Mouse (Mus musculus) layer of hippocampus, adult 9-11 months (tissue): ENCODE results near the gene Wdr25.

Source experiments
- DNase-seq: peaks from one replicate; pipeline ENCODE4 v3.0.0; 2022

The Wdr25 gene

DNA sequence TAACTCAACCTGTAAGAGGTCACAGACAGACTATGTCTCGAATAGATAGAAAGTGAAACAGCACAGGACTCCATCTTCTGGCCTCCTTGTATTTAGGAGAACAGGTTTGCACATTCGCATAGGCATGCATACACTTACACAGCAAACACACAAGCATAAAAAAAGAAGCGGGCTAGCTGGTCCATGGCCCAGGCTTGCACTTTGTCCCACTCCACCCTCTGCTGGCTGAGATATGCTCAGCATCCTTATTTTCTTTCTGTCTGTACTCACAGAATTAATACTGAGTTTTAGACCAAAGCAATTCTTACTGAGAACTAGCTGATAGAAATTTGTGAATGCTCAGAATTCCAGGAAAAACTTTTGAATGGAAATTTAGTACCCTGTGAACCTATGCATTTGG is 2.6 kb downstream of the Wdr25 start:
- no peak for DNase-seq

DNA sequence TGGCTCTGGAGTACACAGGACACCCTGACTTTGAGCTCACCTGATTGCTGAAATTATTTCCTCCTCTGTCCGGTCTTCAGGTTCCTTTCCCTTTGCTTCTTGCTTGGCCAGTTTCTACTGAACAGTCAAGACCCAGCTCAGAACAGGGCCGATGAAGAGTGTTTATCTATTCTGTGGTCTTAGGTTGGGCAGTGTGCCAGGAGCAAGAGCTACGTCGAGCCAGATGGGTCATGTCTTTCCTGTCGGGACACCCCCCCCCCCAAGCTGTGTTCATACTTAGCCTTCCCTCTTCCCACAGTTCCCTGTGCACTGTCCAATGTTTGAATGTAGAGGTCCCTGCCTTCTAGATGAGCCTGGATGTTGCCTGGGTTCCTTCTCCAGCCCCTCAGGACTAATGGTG is 7.9 kb downstream of the Wdr25 start:
- no peak for DNase-seq

DNA sequence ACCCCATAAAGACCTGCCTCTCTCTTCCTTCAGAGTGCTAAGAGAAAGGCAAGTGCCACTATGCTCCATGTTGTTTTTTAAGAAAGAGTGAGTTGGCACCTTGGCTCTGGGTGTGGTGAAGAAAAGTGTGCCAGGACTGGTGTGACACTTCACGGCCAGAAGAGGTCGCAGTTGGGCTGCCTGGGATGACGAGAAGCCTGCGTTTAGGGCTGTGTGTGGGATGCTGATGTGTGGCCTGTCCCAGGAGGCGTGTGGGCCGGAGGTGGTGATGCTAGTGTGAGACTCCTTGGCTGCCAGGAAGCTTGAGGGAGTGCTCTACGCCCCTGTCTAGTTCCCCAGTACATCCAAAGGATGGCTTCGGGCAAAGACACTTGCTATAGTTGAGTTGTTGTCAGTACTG is 9.5 kb downstream of the Wdr25 start:
- DNase-seq, result peak; percentile 66

DNA sequence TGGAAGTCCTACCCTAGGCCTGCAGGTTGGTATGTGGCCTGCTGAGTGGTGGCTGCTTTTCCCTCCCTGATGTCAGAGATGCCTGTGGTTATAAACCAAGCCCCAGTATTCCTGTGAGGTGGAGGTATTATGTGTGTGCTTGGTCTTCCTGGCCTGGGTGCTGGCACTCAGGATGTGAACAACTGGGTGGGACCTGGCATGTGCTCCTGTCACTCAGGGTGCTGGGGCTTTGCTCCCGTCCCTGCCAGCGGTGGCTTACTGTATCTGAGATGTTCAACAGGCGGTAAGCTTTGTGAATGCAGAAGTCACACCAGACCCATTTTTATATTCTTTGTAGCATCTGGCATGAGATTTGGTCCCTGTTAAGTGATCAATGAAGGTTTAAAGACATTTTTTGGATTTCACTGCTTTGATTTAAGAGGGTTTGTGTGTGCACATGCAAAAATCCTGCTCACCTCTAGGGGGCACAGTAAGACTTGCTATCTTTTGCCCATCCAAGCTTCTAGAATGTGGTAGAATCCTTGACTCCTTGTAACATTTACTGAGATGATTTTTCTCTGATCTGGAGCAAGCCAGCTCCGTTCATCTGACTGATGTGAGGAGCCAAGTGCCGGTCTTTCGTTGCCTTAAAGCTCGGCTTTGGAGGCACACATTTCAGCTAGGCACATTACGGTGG is 10.3 kb downstream of the Wdr25 start:
- peak; percentile 79 for DNase-seq

DNA sequence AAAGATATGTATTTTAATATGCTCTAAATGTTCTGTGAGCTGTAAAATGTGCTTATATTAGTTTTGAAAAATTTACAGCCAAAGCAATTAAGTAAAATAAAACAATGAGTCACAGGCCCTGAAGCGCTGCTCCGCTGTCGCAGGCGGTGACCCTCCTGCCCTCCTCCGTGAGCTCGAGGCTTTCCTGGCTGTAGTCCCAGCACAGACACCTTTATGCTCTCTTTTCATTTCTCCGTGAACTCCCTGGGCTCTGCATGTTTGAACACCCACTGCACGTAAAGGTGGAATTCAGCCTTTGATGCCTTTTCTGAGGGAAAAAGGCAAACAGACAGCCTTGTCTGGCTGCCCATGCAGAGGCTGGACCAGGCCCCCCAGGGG is 10.8 kb downstream of the Wdr25 start:
- DNase-seq, result no peak

DNA sequence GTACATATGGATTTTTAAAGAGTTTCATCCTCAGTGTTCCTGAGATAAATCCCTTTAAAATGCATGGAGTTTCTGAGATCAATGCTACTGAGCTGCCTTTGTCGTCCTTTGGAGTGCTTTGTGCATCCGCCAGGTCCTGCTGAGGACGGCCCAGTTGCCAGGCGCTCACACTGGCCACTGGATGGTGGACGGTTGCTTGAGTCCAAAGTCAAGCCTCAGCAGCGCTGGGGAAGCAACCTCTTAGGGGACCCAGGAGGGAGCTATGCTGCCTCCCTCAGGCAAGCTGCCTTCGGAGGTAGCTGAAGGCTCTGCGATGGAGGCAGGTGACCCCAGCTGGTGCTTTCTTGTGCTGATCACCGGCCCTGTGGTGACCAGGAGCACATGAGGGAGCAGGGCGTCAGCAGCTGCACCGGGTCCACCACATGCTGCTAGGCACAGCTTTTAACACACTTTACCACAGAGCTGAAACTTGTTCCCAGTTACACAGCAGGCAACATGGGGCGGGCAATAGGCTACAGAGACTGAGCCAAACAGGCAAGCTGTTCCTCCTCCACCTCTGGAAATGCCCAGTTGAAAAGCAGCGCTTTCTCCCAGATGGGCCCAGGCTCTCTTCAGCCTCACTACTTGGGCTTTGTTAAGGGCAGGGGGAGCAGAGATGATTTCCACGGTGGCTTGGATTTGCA is 12.3 kb downstream of the Wdr25 start:
- no peak for DNase-seq

DNA sequence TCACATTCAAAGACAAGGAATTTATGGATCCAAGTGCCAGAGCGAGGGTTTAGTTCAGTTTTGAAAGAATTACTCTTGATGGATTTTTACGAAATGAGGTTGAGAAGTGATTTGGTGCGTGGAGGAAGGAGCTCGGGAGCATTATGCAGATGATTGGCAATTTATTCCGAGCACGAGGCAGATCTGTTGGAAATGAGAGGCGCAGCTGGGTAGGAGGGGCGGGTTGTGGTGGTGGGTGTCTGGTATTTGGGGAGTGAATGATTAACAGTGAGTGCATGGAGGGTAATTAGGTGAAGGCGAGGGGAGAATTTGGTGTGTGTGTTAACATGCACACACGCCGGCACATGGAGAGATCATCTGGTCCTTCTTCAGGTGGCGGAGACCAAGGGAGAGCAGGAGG is 13.0 kb downstream of the Wdr25 start:
- DNase-seq, result no peak

DNA sequence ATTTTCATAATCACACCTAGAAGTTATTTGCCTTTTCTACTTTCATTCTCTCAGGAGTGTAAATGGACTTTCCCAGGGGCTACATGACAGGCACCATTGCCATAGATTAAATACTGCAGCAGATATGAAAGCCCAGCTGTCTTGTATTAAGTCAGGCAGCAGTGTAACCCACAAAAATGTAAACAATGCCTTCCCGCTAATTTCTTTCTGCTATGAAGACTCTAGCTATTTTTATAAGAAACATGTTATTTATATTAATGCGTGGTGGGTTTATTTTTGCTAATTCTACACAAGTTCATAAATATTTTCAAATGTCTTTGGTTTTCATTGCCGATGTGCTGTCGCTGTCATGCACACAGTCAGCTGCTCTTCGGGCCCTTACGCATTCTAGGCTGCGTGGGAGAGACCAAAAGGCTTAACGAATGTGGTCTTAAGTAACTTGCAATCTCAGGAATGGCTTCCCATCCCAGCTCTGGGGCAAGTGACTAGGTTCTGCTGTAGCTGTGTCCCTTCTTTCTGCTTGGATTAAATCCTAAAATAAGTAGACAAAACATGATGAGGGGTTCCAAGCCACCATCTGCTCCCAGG is 16.5 kb downstream of the Wdr25 start:
- no peak for DNase-seq

DNA sequence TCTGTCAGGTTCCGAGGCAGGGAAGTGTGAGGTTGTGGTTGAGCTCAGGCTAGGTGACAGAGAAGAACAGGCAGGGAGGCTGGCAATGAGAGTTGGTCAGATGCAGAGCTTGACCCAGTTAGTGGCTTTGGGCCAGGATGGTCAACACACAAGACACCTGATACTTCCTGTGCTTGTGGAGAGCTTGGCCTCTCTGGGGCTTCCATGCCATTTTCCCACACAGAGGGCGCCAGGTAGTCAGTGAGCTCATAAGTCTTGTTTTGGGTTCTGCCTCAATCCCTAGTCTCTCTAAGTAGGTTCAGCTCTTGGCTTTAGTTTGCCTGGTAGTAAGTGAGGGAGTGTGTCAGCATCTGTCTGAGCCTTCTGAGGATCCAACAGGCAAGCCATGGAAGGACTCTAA is 19.0 kb downstream of the Wdr25 start:
- no peak for DNase-seq

DNA sequence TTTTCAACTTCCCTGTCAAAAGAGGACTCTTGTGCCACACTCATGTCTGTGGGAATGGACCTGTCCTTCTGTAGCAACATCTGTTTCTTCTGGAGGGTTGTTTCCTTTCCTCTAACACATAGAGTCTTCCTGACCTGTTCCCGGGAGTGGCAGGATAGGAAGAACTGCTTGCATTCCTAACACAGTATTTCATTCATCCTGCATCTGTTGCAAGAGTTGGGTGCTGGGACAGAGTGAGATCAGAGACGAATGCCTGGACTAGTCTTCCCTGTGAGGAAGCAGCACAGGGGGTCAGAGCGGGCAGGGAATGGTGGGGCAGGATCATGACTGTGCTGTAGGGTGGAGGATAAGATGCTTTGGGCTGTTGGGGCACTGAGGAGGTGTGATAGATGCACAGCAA is 20.8 kb downstream of the Wdr25 start:
- DNase-seq, result no peak

DNA sequence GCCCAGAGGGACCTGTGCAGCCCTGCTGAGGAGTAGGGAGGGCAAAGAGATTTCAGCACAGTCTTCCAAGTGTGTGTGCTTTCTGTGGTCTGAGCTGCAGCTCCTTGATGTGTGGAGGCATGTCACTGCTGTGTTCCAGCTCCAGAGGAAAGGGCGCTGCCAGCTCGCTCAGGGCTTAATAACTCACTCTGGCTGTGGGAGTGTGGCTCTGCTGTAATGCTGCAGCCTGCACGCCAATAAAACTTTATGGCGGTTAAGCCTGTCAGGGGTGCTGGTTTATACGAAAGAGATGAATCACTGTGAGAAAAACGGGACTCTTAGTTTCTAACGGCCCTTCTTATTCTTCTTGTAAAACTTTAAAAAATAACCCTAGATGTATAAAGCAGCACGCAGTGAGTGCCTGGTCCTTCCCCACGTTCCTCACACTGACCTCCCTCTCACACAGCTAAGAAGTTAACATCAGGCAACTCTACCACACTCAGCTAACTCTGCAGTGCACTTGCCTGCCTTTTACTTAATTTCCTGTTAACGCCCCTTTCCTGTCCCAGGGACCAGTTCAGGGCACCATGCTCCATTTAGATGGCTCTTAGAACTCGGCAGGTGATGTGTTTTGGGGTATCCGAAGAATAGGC is 21.4 kb downstream of the Wdr25 start:
- no peak for DNase-seq

DNA sequence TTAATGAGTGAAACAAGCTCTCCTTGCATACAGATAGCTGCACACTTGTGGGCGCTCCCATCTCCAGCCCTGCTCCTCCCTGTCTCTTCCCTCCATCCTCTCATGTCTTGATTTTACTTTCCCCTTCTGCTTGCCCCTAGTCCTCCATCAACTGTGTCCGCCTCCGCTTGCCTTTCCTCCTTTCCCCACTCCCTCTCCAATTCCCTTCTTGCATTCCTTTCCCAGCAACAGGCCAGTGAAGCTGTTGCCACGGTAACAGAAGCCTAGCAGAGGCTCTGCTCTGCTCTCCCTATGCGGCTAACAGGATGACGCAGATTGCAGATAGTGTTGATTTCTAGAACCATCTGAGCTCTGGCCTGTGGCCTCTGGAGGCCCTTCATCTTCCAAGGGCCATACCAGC is 22.5 kb downstream of the Wdr25 start:
- DNase-seq, result peak; percentile 84

DNA sequence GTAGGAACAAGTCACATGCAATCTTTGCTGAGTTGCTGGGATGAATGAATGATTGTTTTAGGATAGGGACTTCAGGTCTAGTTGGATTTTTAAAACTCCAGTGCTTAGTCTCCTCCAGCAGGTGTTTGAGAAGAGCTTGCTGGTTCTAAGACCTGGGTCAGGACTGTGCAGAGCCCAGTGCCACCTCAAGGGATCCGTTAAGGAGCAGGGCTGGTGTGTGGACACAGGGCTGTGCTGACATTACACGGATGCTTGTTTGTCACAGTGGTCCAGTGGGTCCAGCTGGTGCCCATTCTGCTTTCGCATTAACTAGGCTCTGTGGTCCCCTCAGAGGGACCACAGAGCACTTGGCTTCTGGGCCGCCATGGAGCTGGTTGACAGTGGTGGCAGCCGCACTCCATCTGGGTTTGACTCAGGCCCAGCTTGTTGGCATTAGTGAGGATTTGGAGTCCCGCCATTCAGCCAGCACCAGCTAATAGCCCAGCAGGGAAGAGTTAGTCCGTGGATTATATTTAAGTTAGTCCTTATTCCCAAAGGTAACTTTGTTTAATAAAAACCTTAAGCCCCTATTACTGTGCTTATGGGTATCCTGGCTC is 23.1 kb downstream of the Wdr25 start:
- DNase-seq, result no peak

DNA sequence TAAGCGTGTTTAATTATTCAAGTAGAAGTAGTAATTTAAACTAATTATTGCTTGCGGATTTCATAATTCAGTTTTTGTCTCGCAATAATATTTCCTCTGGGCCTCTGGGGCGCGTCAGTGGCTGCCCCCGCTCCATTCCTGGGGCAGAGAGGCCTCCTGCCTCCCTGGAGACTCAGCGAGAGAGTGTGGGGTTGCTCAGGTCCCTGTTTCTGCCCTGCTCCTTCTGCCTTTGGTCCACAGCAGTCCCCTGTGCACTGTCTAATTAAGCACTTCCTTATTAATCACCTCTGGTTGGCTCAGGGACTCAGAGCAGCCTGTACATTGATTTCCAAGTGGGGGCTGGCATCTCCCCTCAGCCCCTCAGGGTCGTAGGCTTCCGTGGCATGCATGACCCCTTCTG is 24.1 kb downstream of the Wdr25 start:
- DNase-seq, result no peak

DNA sequence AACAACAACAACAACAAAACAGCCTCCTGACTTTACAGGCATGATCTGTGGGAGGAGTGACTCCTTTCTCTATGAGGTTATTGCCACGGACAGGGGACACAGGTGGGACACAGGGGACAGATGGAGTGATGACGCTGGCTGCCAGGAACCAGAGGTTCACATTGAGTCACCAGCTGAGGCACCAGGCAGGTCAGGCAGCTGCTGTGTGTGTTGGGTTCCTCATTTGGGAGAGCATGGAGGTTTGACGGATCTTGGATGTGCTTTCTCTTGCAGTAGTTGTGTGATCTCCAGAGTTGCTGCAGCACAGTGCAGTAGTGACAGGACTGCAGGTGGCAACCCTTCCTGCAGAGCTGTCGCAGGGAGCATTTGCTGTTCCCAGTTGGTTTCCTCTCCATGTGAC is 25.3 kb downstream of the Wdr25 start:
- no peak for DNase-seq

DNA sequence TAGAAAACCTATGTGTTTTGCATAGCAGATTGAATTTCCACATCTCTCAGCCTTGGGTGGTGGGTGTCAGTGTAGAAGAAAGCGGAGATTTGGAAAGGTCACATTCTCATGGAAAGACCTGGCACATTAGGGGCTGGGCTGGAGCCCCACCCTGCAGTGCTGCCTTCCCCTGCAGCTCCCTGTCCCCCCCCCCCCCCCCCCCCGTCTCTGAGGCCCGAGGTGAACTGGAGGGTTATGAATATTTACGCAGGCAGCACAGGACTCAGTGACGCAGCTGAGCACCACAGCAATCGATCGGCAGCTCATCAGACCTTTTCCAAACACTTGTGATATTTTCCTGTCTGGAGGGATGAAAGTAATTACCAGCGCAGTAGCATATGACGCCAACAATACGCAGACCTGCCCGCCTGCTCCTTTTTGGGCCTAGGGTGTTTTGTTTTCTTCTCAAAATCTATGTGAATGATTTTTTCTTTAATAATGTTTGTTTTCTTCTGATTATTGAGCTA is 33.2 kb downstream of the Wdr25 start:
- no peak for DNase-seq

DNA sequence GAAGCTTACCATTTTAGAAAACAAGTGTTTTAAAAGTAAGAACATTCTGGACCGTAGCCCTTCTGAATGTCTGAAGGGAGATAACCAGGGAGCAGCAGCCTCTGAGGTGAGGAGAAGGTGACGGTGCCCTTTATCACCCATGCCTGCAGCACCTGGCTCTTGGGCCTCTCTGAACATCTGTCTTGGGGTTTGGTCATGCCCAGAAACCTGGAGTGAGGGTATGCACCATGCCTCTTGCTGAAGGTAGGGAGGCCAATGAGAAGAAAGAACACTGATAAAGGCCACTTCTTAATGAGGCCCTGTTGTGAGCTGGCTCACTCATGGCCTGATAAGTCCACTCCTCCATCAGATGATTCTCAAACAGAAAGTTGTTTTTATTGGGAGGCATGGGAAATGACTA is 34.8 kb downstream of the Wdr25 start:
- DNase-seq, result no peak

DNA sequence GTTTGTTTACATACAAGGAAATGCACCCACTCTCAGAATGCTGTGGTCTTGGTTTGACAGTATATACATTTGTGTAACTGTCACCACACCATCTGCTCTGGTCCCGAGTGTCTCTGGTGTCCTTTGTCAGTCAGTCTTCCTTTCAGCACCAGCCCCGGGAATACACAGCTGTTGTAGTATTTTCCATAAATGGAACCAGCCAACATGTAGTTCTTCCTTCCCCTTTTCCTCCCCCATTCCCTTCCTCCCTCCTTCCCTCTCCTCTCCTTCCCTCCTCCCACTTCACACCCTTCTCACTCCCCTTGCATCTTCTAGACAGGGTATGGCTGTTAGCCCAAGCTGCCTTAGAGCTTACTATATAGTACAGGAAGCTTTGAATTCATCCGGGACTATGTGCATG is 36.0 kb downstream of the Wdr25 start:
- DNase-seq, result no peak

DNA sequence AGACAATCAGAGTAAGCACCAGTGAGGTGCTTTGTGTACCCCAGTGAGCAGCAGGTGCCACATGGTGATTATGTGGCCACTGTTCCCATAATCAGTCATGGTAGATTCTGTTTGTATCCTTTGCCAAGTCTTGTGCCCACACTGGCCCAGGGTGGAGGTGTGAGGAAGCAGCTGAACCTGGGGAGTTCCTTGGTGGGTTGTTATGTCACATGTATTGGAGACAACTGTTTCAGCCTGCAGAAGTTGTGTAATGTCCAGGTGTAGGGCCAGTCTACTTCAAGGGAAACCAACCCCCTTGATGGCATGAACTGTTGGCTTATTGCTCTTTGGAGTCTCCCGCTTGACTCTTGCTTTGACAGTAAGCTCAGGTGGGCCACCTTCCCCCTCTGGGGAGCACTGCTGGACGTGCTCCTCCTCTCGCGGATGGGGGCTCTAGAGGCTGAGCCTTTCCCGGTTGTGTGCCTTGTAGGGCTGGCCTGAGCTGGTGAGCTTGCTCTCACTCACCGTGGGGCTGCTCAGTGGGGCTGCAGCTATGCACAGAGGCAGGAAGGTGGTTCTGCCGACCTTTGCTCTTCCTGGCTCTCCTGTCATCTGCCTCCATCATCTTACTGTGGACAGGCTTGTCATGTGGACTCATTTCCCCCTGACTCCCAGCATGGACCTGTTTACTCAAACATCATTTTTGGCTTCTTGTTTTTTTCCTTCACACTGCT is 38.1 kb downstream of the Wdr25 start:
- DNase-seq, result no peak

DNA sequence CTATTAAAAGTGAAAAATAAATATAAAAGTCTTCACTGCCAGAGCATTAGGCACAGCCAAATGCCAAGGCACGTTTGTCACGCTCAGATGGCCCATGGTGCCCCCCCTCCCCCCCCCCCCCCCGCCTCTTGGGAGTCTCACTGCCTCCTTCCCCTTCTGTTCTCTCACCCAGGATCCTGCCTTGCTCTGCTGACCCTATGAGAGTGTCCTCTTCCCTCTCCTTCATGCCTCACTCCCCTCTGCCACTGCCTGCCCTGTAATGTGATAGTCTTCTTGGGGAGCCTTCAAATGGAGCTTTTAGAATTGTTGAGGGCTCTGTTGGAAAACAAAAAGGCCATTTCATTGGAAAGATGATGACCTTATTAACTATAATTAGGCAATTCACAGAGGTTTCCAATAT is 38.7 kb downstream of the Wdr25 start:
- no peak for DNase-seq

DNA sequence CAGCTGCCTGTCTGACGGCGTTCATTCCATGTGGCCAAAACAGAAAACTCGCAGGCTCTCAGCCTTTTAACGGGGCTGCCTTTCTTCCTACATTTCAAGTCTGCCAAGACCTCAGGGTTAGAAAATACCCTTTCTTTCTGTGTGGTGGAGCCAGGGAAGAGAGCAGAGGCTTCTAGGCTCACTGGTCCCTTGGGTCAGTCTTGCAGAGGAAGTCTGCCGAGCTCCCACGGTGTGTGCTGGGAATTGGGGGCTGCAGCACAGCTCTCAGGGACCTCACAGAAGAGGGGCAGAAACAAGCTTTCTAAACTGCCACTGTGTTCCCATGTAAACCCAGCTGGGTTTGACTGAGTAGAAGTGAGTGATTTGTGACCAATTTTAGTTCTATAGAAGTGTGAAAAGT is 40.8 kb downstream of the Wdr25 start:
- no peak for DNase-seq

DNA sequence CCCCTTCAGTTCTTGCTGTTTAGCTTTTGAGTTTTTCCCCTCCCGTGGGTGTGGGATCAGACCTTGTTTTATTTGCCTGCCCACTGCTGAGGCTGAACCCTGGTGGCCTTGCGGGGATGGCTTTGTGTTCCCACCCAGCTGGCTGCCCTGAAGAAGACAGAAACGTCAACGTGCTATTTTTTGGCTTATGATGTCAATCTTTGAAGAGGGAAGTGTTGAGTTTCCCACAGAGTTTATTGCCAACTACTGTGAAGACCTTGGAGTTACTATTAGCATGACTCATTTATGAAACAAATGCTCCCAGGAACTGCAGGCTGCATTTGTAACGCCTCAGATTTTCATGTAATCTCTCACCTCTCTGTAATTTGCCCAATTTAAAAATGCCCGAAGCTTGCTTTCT is 43.4 kb downstream of the Wdr25 start:
- no peak for DNase-seq

DNA sequence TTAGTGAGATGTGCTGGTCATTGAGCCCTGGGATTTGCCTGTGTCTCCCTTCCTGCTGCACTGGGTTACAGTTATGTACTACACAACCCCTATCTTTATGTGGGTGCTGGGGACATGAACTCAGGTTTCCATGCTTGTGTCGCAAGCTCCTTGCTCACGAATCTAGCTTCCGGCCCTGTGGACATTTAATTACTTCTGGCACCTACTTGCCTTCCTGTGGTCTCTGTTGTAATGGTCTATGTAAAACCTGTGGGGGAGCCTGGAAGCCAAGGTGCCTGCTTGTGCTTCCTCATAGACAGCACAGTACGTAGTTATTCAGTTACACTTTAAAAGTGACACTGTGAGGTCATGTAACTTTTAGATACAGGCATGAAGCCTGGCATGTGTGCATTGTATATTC is 44.1 kb downstream of the Wdr25 start:
- no peak for DNase-seq
